Mouse (Mus musculus) G1E (cell line): Measurements from ENCODE around the gene Epha3.

Source experiments
- CTCF ChIP-seq: IDR thresholded peaks from 2 replicates; pipeline ENCODE4 v1.5.1; 2012; ENCODE audit warnings: low read depth, low read length, inconsistent platforms, mixed read lengths
- GATA1 ChIP-seq: IDR thresholded peaks from 2 replicates; pipeline ENCODE4 v1.6.1; 2012; ENCODE audit warnings: borderline replicate concordance, low read length, inconsistent platforms, mixed read lengths
- GATA2 ChIP-seq: IDR thresholded peaks from 2 replicates; pipeline ENCODE4 v1.6.1; 2012; ENCODE audit warnings: low read depth, low read length, inconsistent platforms, borderline replicate concordance
- POLR2AphosphoS5 ChIP-seq: IDR thresholded peaks from 2 replicates; pipeline ENCODE4 v1.6.1; 2012; ENCODE audit warnings: low read depth, low read length, inconsistent platforms; ENCODE audit not compliant: insufficient replicate concordance
- TAL1 ChIP-seq: conservative IDR thresholded peaks from 2 replicates; pipeline ENCODE4 v1.6.1; 2012; ENCODE audit warnings: low read depth, low read length, inconsistent platforms, mixed read lengths

GRCm38 (mm10) chr16:63500975-63501393 is 363.0 kb downstream of the Epha3 start:
- TF ChIP-seq CTCF (no peak), TAL1 (no peak), GATA2 (no peak), GATA1 (no peak), POLR2AphosphoS5 (no peak)
